Mouse (Mus musculus): ENCODE results near the gene Dact3. TPM values are rescaled to one million over a fixed set of nuclear protein-coding genes. Genes with fewer than 3 reads are reported as not detected.

The Dact3 gene
- total RNA-seq, 2 experiments from 2014 or later: 9.5 to 10.9 TPM

- no peak for DNase-seq
These were observed 18.5 kb downstream of the Dact3 start for GRCm38 (mm10) chr7:16893612-16894011.

GRCm38 (mm10) chr7:16894279-16894678 lies 19.2 kb downstream of the Dact3 start:
- no peak for DNase-seq

GRCm38 (mm10) chr7:16895000-16895399 lies 19.9 kb downstream of the Dact3 start:
- peak; percentile 79 for DNase-seq

- DNase-seq: no peak
These were observed 20.4 kb downstream of the Dact3 start for GRCm38 (mm10) chr7:16895511-16895910.

- no peak for DNase-seq
These were observed 25.4 kb downstream of the Dact3 start for GRCm38 (mm10) chr7:16900526-16900925.

- DNase-seq: no peak
These were observed 28.4 kb downstream of the Dact3 start for GRCm38 (mm10) chr7:16903439-16903955.

- no peak for DNase-seq
These were observed 29.1 kb downstream of the Dact3 start for GRCm38 (mm10) chr7:16904120-16904675.

GRCm38 (mm10) chr7:16905491-16906021 lies 30.4 kb downstream of the Dact3 start:
- DNase-seq: no peak

GRCm38 (mm10) chr7:16906281-16906680 lies 31.2 kb downstream of the Dact3 start, which contains the start of gene Ptgir:
TSS of gene Ptgir (plus strand) at chr7:16906490.
- peak; percentile 73 for DNase-seq

GRCm38 (mm10) chr7:16906889-16907559 lies 31.9 kb downstream of the Dact3 start:
- no peak for DNase-seq

GRCm38 (mm10) chr7:16907842-16908241 lies 32.7 kb downstream of the Dact3 start:
- no peak for DNase-seq

GRCm38 (mm10) chr7:16908367-16908766 lies 33.2 kb downstream of the Dact3 start:
- DNase-seq: no peak

GRCm38 (mm10) chr7:16908859-16909258 lies 33.7 kb downstream of the Dact3 start:
- DNase-seq: no peak

GRCm38 (mm10) chr7:16909909-16910308 lies 34.8 kb downstream of the Dact3 start:
- DNase-seq: no peak

GRCm38 (mm10) chr7:16911904-16912303 lies 36.8 kb downstream of the Dact3 start:
- DNase-seq: no peak

GRCm38 (mm10) chr7:16912360-16912759 lies 37.2 kb downstream of the Dact3 start:
- DNase-seq: no peak

- peak; percentile 78 for DNase-seq
These were observed 38.8 kb downstream of the Dact3 start for GRCm38 (mm10) chr7:16913806-16914452.

- no peak for DNase-seq
These were observed 39.6 kb downstream of the Dact3 start for GRCm38 (mm10) chr7:16914453-16915343.

- no peak for DNase-seq
These were observed 40.6 kb downstream of the Dact3 start for GRCm38 (mm10) chr7:16915461-16916340.

GRCm38 (mm10) chr7:16916342-16917265 lies 41.5 kb downstream of the Dact3 start:
- no peak for DNase-seq

Measured in gastrocnemius, postnatal 10 days (tissue).